Mouse (Mus musculus) forebrain, embryonic 14.5 days (tissue): Measurements from ENCODE around the gene Il1r1. TPM values are rescaled to one million over a fixed set of nuclear protein-coding genes. Genes with fewer than 3 reads are reported as not detected.

Source experiments
- ATAC-seq: fragments of 200-750 bp; cut with Nextera tagmentation; 2 replicates; pipeline ENCODE4 v1.8.0; 2017; ENCODE audit warnings: mild to moderate bottlenecking, moderate library complexity
- DNase-seq: peaks from one replicate; pipeline ENCODE4 v3.0.0-alpha.2; 2015; ENCODE audit warnings: low spot score
- H3K27ac ChIP-seq: fragments of 300-500 bp; sonication (generic); 2 replicates; pipeline ENCODE4 v1.5.1; 2014; ENCODE audit warnings: low read depth, mild to moderate bottlenecking, control low read depth, low read length, moderate library complexity
- H3K27me3 ChIP-seq: fragments of 300-500 bp; sonication (generic); replicated peaks from 2 replicates; pipeline ENCODE4 v1.6.1; 2014; ENCODE audit warnings: low read length, control low read depth, mixed read lengths; ENCODE audit not compliant: control insufficient read depth, insufficient read depth
- H3K36me3 ChIP-seq: fragments of 300-500 bp; sonication (generic); 2 replicates; pipeline ENCODE4 v1.6.1; 2014; ENCODE audit warnings: low read length, control low read depth; ENCODE audit not compliant: control insufficient read depth, insufficient read depth
- H3K4me1 ChIP-seq: fragments of 300-500 bp; sonication (generic); 2 replicates; pipeline ENCODE4 v1.6.1; 2014; ENCODE audit warnings: antibody characterized with exemption, low read length, control low read depth; ENCODE audit not compliant: control insufficient read depth, insufficient read depth
- H3K4me2 ChIP-seq: fragments of 300-500 bp; sonication (generic); 2 replicates; pipeline ENCODE4 v1.6.1; 2014; ENCODE audit warnings: mild to moderate bottlenecking, control low read depth, low read length
- H3K4me3 ChIP-seq: fragments of 300-500 bp; sonication (generic); 2 replicates; pipeline ENCODE4 v1.5.1; 2014; ENCODE audit warnings: low read depth, low read length, control low read depth
- H3K9ac ChIP-seq: fragments of 300-500 bp; sonication (generic); 2 replicates; pipeline ENCODE4 v1.6.1; 2014; ENCODE audit warnings: mild to moderate bottlenecking, low read length, control low read depth, moderate library complexity
- H3K9me3 ChIP-seq: fragments of 300-500 bp; sonication (generic); replicated peaks from 2 replicates; pipeline ENCODE4 v1.6.1; 2016; ENCODE audit warnings: low read length, control low read depth, mixed read lengths; ENCODE audit not compliant: control insufficient read depth
- WGBS: fragments of 180-500 bp; shearing (Covaris S2); extraction: QIAGEN DNeasy Blood & Tissue Kit; methylation state at CpG from one replicate; pipeline ENCODE4 v1.1.7; 2014; 5-methylcytosine and 5-hydroxymethylcytosine counted together
- polyA plus RNA-seq: library from polyadenylated mRNA; unstranded; fragments of >200 nt; fragmentation: Nextera tagmentation; extraction: Ambion mirVana; gene quantifications from 2 replicates; pipeline ENCODE4 v1.2.1, GENCODE M21; 2014

Gene Il1r1
- polyA plus RNA-seq, 1 experiment from 2014 or later = 0.70 TPM

DNA sequence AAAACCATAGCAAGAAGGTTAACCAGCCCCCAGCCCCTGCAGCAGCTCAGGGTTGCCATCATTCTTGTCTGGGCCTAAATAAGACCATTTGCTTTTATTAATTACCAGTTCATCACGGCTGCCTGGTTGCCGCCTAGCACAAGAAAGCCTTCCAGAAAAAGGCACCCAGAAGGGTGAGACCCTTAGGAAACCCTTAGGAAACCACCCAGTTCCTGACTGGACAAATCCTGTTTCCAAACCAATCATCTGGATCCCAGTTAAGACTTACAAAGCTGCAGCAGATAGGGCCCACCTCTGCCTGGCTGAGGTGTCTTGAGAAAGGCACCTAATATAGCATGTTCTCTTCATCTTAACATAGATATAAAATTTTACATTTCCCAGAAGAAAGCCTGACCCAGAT, 1.3 kb upstream of the Il1r1 start:
- ATAC-seq = no peak
- Histone ChIP-seq H3K4me1 (no peaks in the 10 kb centered on the region), H3K27me3 (no peaks in the 10 kb centered on the region), H3K4me3 (no peak overlapping the region), H3K4me2 (no peak overlapping the region), H3K27ac (no peak overlapping the region), H3K9me3 (no peaks in the 10 kb centered on the region), H3K9ac (no peak overlapping the region), H3K36me3 (no peaks in the 10 kb centered on the region)
- DNase-seq = no peak
- WGBS = 75% methylated on average over 2 of the region's 2 CpGs

DNA sequence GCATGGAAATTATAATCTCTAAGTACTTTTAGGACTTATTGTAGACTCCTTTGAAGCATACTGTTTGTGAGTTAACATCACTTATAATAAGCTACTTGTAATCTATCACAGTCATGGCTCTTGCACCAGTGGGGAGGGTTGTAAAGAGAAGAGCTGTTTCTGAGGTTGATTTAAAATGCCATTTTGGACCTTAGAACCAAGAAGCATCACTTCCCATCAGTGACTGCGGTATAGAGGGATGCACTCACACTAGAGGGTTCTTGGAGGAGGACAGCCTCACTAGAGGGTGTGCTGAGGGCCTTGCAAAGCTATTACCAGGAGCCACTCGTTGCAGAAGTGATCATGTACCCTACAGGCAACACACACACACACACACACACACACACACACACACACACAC, 700 bp downstream of the Il1r1 start:
- H3K27ac ChIP-seq = no peak overlapping the region

GRCm38 (mm10) chr1:40229033-40229432, 4.2 kb downstream of the Il1r1 start:
- Histone ChIP-seq H3K27me3 (no peaks in the 10 kb centered on the region), H3K4me2 (no peak overlapping the region), H3K4me1 (no peaks in the 10 kb centered on the region), H3K36me3 (no peaks in the 10 kb centered on the region), H3K4me3 (no peak overlapping the region), H3K9me3 (no peaks in the 10 kb centered on the region), H3K27ac (no peak overlapping the region), H3K9ac (no peak overlapping the region)
- ATAC-seq (no peak), DNase-seq (no peak)
- 81% methylated on average over 3 of the region's 3 CpGs for WGBS

More for the DNA sequence above, 700 bp downstream of the Il1r1 start:
- Histone ChIP-seq H3K27me3 (no peaks in the 10 kb centered on the region), H3K36me3 (no peaks in the 10 kb centered on the region), H3K9ac (no peak overlapping the region), H3K4me1 (no peaks in the 10 kb centered on the region), H3K4me3 (no peak overlapping the region), H3K4me2 (no peak overlapping the region), H3K9me3 (no peaks in the 10 kb centered on the region)
- no peak for ATAC-seq
- DNase-seq = no peak
- 72% methylated on average over 2 of the region's 2 CpGs for WGBS

GRCm38 (mm10) chr1:40229771-40230280, 4.9 kb downstream of the Il1r1 start:
- Histone ChIP-seq H3K36me3 (no peaks in the 10 kb centered on the region), H3K27ac (no peak overlapping the region), H3K4me1 (no peaks in the 10 kb centered on the region), H3K9me3 (no peaks in the 10 kb centered on the region), H3K9ac (no peak overlapping the region), H3K4me2 (no peak overlapping the region), H3K27me3 (no peaks in the 10 kb centered on the region), H3K4me3 (no peak overlapping the region)
- 90% methylated on average over 3 of the region's 3 CpGs for WGBS
- no peak for DNase-seq
- no peak for ATAC-seq

- no peaks in the 10 kb centered on the region for H3K27me3 ChIP-seq
- no peaks in the 10 kb centered on the region for H3K4me1 ChIP-seq
- no peaks in the 10 kb centered on the region for H3K36me3 ChIP-seq
- WGBS = 94% methylated on average over 7 of the region's 7 CpGs
- no peak overlapping the region for H3K27ac ChIP-seq
- H3K9ac ChIP-seq = no peak overlapping the region
- H3K4me3 ChIP-seq = no peak overlapping the region
- H3K9me3 ChIP-seq = no peaks in the 10 kb centered on the region
- DNase-seq (no peak), ATAC-seq (no peak)
- H3K4me2 ChIP-seq = no peak overlapping the region
Measured at GRCm38 (mm10) chr1:40230336-40230735, 5.5 kb downstream of the Il1r1 start.

GRCm38 (mm10) chr1:40231116-40231515, 6.2 kb downstream of the Il1r1 start:
- WGBS = 87% methylated on average over 3 of the region's 3 CpGs
- Histone ChIP-seq H3K4me3 (no peak overlapping the region), H3K4me1 (no peaks in the 10 kb centered on the region), H3K4me2 (no peak overlapping the region), H3K27me3 (no peaks in the 10 kb centered on the region), H3K36me3 (no peaks in the 10 kb centered on the region), H3K9ac (no peak overlapping the region), H3K27ac (no peak overlapping the region), H3K9me3 (no peaks in the 10 kb centered on the region)
- ATAC-seq = no peak
- DNase-seq = no peak

DNA sequence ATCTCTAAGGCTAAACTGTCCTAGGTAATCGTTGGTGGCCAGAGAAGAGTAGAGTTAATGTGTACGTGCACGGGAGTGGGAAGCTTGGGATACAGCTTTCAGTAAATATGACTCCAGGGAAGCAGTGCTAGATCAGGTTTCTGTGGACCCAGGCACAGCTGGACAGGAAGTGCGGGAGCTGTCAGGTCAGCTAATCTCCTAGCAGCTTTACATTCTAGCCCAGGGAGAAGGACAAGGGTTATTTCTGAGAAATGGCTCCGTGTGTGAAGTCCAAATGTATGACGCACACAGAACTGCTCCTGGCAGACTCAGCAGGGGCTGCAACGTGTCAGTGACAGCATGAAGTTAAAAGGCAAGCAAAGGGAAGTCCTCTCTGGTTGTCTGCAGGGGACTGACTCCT, 8.3 kb downstream of the Il1r1 start:
- ATAC-seq = no peak
- 71% methylated on average over 7 of the region's 7 CpGs for WGBS
- H3K27me3 ChIP-seq = no peaks in the 10 kb centered on the region
- H3K4me3 ChIP-seq = no peak overlapping the region
- no peaks in the 10 kb centered on the region for H3K9me3 ChIP-seq
- H3K4me1 ChIP-seq = no peaks in the 10 kb centered on the region
- H3K4me2 ChIP-seq = no peak overlapping the region
- H3K9ac ChIP-seq = no peak overlapping the region
- H3K36me3 ChIP-seq = no peaks in the 10 kb centered on the region
- DNase-seq = no peak
- no peak overlapping the region for H3K27ac ChIP-seq

GRCm38 (mm10) chr1:40233621-40234020, 8.7 kb downstream of the Il1r1 start:
- Histone ChIP-seq H3K4me1 (no peaks in the 10 kb centered on the region), H3K4me2 (no peak overlapping the region), H3K9ac (no peak overlapping the region), H3K27me3 (no peaks in the 10 kb centered on the region), H3K27ac (no peak overlapping the region), H3K9me3 (no peaks in the 10 kb centered on the region), H3K4me3 (no peak overlapping the region), H3K36me3 (no peaks in the 10 kb centered on the region)
- no peak for ATAC-seq
- whole genome bisulfite sequencing = 96% methylated on average over 3 of the region's 3 CpGs
- no peak for DNase-seq

GRCm38 (mm10) chr1:40235597-40236249, 10.8 kb downstream of the Il1r1 start:
- no peaks in the 10 kb centered on the region for H3K36me3 ChIP-seq
- no peak overlapping the region for H3K27ac ChIP-seq
- no peak overlapping the region for H3K4me2 ChIP-seq
- H3K9ac ChIP-seq = no peak overlapping the region
- no peaks in the 10 kb centered on the region for H3K9me3 ChIP-seq
- DNase-seq = no peak
- 86% methylated on average over 5 of the region's 5 CpGs for WGBS
- no peak overlapping the region for H3K4me3 ChIP-seq
- H3K27me3 ChIP-seq = no peaks in the 10 kb centered on the region
- no peaks in the 10 kb centered on the region for H3K4me1 ChIP-seq
- ATAC-seq = no peak
